ENCODE assay signal across 22 mouse cellular contexts in genomic region chr5:43054586-43054985, GRCm38 (mm10).
"Had no signal": no experiment of that assay in that cellular context is flagged by ENCODE, and none has a peak within 500 bp of the region (broad histone marks: within the 10 kb centered on the region; RNA-seq: fewer than 3 reads in every experiment).

No protein-coding gene starts in this region.

- H3K4me3 ChIP-seq: embryonic facial prominence, embryonic 10.5 days; embryonic facial prominence, embryonic 12.5 days; embryonic facial prominence, embryonic 13.5 days; embryonic facial prominence, embryonic 15.5 days; erythroblast, embryonic 14.5 days; forebrain, embryonic 10.5 days; forebrain, embryonic 12.5 days; forebrain, embryonic 13.5 days; forebrain, embryonic 15.5 days; gastrocnemius, adult 2 months had no signal

- H3K4me1 ChIP-seq: embryonic facial prominence, embryonic 10.5 days; embryonic facial prominence, embryonic 12.5 days; embryonic facial prominence, embryonic 13.5 days; embryonic facial prominence, embryonic 15.5 days; forebrain, embryonic 10.5 days; forebrain, embryonic 12.5 days; forebrain, embryonic 13.5 days; forebrain, embryonic 15.5 days had no signal

- H3K27me3 ChIP-seq: embryonic facial prominence, embryonic 12.5 days; embryonic facial prominence, embryonic 13.5 days; embryonic facial prominence, embryonic 15.5 days; forebrain, embryonic 12.5 days; forebrain, embryonic 13.5 days; forebrain, embryonic 15.5 days had no signal

- DNase-seq: cerebellum, adult 8-10 months; cerebellum, adult 9-10 months; cerebellum, adult 9-11 months; embryo, embryonic 11 days; forebrain, postnatal 0 days; gastrocnemius, adult 2 months; gastrocnemius, postnatal 10 days; gastrocnemius, postnatal 14 days; gastrocnemius, postnatal 25 days; gastrocnemius, postnatal 36 days; heart, adult 18-20 months had no signal

- H3K9ac ChIP-seq: embryonic facial prominence, embryonic 12.5 days; embryonic facial prominence, embryonic 13.5 days; embryonic facial prominence, embryonic 15.5 days; forebrain, embryonic 12.5 days; forebrain, embryonic 13.5 days; forebrain, embryonic 15.5 days; forebrain, postnatal 0 days had no signal

- H3K27ac ChIP-seq: embryonic facial prominence, embryonic 10.5 days; embryonic facial prominence, embryonic 12.5 days; embryonic facial prominence, embryonic 13.5 days; embryonic facial prominence, embryonic 15.5 days; forebrain, embryonic 10.5 days; forebrain, embryonic 12.5 days; forebrain, embryonic 13.5 days; forebrain, embryonic 15.5 days; gastrocnemius, adult 2 months had no signal

- H3K36me3 ChIP-seq: embryonic facial prominence, embryonic 10.5 days; embryonic facial prominence, embryonic 12.5 days; embryonic facial prominence, embryonic 13.5 days; embryonic facial prominence, embryonic 15.5 days; forebrain, embryonic 10.5 days; forebrain, embryonic 12.5 days; forebrain, embryonic 15.5 days had no signal

- H3K4me2 ChIP-seq: embryonic facial prominence, embryonic 12.5 days; embryonic facial prominence, embryonic 13.5 days; embryonic facial prominence, embryonic 15.5 days; forebrain, embryonic 12.5 days; forebrain, embryonic 13.5 days; forebrain, embryonic 15.5 days had no signal

- H3K9me3 ChIP-seq: embryonic facial prominence, embryonic 10.5 days; embryonic facial prominence, embryonic 12.5 days; embryonic facial prominence, embryonic 13.5 days; embryonic facial prominence, embryonic 15.5 days; forebrain, embryonic 10.5 days; forebrain, embryonic 12.5 days; forebrain, embryonic 13.5 days; forebrain, embryonic 15.5 days had no signal

- ATAC-seq: forebrain, embryonic 13.5 days; forebrain, embryonic 14.5 days; forebrain, embryonic 15.5 days; forebrain, embryonic 16.5 days; forebrain, postnatal 0 days had no signal
